Mouse (Mus musculus) ovary, postnatal 10 days (tissue): ENCODE measurements at regions not wholly inside any gene's neighbourhood (a gene's known extent, or its start where the extent isn't known, plus 50 kb on each side); places are given as distances from the start of the nearest gene placed in this dataset.
"Not testable (repeated sequence)": the region's sequence is repeated elsewhere in the genome, so short reads cannot be mapped to it uniquely, and the experiment has no call there.

ENCODE experiments used
- DNase-seq: peaks from one replicate; pipeline ENCODE4 v3.0.0; 2022; ENCODE audit warnings: low spot score

- DNase-seq: no peak
Observed at GRCm38 (mm10) chr2:129883417-129883816, 83.1 kb downstream of the Stk35 start.

GRCm38 (mm10) chr2:129884316-129884715 lies 84.0 kb downstream of the Stk35 start:
- DNase-seq: no peak

GRCm38 (mm10) chr2:129885536-129885935 lies 85.2 kb downstream of the Stk35 start:
- DNase-seq: no peak

- no peak for DNase-seq
Observed at GRCm38 (mm10) chr2:129893231-129893630, 92.9 kb downstream of the Stk35 start.

- no peak for DNase-seq
Observed at GRCm38 (mm10) chr2:129893832-129894231, 93.5 kb downstream of the Stk35 start.

- no peak for DNase-seq
Observed at GRCm38 (mm10) chr2:129894906-129895305, 94.6 kb downstream of the Stk35 start.

- DNase-seq: no peak
Observed at GRCm38 (mm10) chr2:129895369-129895768, 95.1 kb downstream of the Stk35 start.

GRCm38 (mm10) chr2:129896696-129897095 lies 96.4 kb downstream of the Stk35 start:
- DNase-seq: no peak

- no peak for DNase-seq
Observed at GRCm38 (mm10) chr2:129903383-129904135, 103.2 kb downstream of the Stk35 start.

GRCm38 (mm10) chr2:129904753-129905152 lies 104.4 kb downstream of the Stk35 start:
- DNase-seq: no peak

GRCm38 (mm10) chr2:129908701-129909425 lies 103.3 kb upstream of the Tgm3 start:
- no peak for DNase-seq

GRCm38 (mm10) chr2:129911203-129911921 lies 100.8 kb upstream of the Tgm3 start:
- DNase-seq: no peak

- no peak for DNase-seq
Observed at GRCm38 (mm10) chr2:129912556-129912955, 99.6 kb upstream of the Tgm3 start.

- no peak for DNase-seq
Observed at GRCm38 (mm10) chr2:129914261-129914660, 97.9 kb upstream of the Tgm3 start.

- no peak for DNase-seq
Observed at GRCm38 (mm10) chr2:129916411-129916810, 95.7 kb upstream of the Tgm3 start.

GRCm38 (mm10) chr2:129918141-129918790 lies 93.9 kb upstream of the Tgm3 start:
- DNase-seq: no peak

GRCm38 (mm10) chr2:129919551-129919950 lies 92.6 kb upstream of the Tgm3 start:
- no peak for DNase-seq

GRCm38 (mm10) chr2:129927218-129927617 lies 84.9 kb upstream of the Tgm3 start:
- no peak for DNase-seq

- DNase-seq: no peak
Observed at GRCm38 (mm10) chr2:129933578-129933977, 78.6 kb upstream of the Tgm3 start.

GRCm38 (mm10) chr2:129942824-129943223 lies 69.3 kb upstream of the Tgm3 start:
- DNase-seq: no peak

GRCm38 (mm10) chr2:129947847-129948553 lies 64.1 kb upstream of the Tgm3 start:
- DNase-seq: peak; percentile 8

- not testable (repeated sequence) for DNase-seq
Observed at GRCm38 (mm10) chr2:129949786-129950185, 62.4 kb upstream of the Tgm3 start.
